Mouse (Mus musculus) left cerebral cortex, postnatal 4 days (tissue): ENCODE measurements at regions not wholly inside any gene's neighbourhood (a gene's known extent, or its start where the extent isn't known, plus 50 kb on each side); places are given as distances from the start of the nearest gene placed in this dataset.
"Not testable (repeated sequence)": the region's sequence is repeated elsewhere in the genome, so short reads cannot be mapped to it uniquely, and the experiment has no call there.

Experiments
- DNase-seq: peaks from one replicate; pipeline ENCODE4 v3.0.0-alpha.2; 2022
- intact Hi-C: fragments of 180-260 bp; cut with DNase I; formaldehyde crosslinking; loops from one replicate; pipeline ENCODE4 v1.15.1; 2025

- DNase-seq, intact Hi-C loops: not testable (repeated sequence)
Measured at GRCm38 (mm10) chr6:64948839-64949238, 93.5 kb upstream of the Smarcad1 start.

- DNase-seq: no peak
- intact Hi-C loops: no loop called here
Measured at GRCm38 (mm10) chr6:64961608-64962486, 80.5 kb upstream of the Smarcad1 start.

GRCm38 (mm10) chr6:64962612-64963011 is 79.8 kb upstream of the Smarcad1 start:
- intact Hi-C loops: no loop called here
- DNase-seq: no peak

- DNase-seq: no peak
- intact Hi-C loops: no loop called here
Measured at GRCm38 (mm10) chr6:64964664-64965063, 77.7 kb upstream of the Smarcad1 start.

GRCm38 (mm10) chr6:64965203-64965602 is 77.2 kb upstream of the Smarcad1 start:
- DNase-seq: no peak
- intact Hi-C loops: no loop called here

GRCm38 (mm10) chr6:64970158-64970557 is 72.2 kb upstream of the Smarcad1 start:
- intact Hi-C loops: no loop called here
- no peak for DNase-seq

- DNase-seq: peak; percentile 19
- intact Hi-C loops: no loop called here
Measured at GRCm38 (mm10) chr6:64973968-64974367, 68.4 kb upstream of the Smarcad1 start.

- intact Hi-C loops, DNase-seq: not testable (repeated sequence)
Measured at GRCm38 (mm10) chr6:64974453-64974852, 67.9 kb upstream of the Smarcad1 start.

- intact Hi-C loops: no loop called here
- DNase-seq: no peak
Measured at GRCm38 (mm10) chr6:64982132-64982531, 60.3 kb upstream of the Smarcad1 start.
